Mouse (Mus musculus): Measurements from ENCODE around the gene Pxmp2. TPM values are rescaled to one million over a fixed set of nuclear protein-coding genes. Genes with fewer than 3 reads are reported as not detected.
A peak's percentile ranks its signal among the peaks of the same experiment; 100 is the strongest.

Gene Pxmp2
- total RNA-seq, 2 experiments from 2014 or later, result 37.2 to 72.5 TPM

DNA sequence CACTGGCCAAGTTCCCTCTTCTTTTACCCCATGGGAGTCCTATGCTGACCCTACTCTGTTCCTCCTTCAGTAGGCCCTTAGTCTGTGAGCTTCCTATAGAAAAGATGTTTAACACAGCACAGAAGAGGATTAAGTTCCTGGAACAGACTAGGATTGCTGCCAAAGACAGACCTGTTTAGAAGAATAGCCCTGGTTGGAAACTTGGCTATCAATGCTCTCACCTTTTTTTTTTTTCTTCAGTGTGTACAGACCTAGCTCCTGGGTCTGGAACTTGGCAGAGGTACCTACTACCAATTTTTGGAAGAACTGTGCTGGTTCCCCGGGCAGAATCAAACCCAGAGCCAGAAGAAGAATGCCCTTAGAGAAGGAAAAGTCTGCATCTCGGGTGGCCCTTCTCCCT is 9.6 kb downstream of the Pxmp2 start:
- no peak overlapping the region for H3K27ac ChIP-seq
- intact Hi-C loops (cut with DNase I), result no loop called here
- no peak for DNase-seq
- TF ChIP-seq CTCF (IDR thresholded peaks at IDR 0.05), result no peak
- H3K4me3 ChIP-seq, result no peak overlapping the region

DNA sequence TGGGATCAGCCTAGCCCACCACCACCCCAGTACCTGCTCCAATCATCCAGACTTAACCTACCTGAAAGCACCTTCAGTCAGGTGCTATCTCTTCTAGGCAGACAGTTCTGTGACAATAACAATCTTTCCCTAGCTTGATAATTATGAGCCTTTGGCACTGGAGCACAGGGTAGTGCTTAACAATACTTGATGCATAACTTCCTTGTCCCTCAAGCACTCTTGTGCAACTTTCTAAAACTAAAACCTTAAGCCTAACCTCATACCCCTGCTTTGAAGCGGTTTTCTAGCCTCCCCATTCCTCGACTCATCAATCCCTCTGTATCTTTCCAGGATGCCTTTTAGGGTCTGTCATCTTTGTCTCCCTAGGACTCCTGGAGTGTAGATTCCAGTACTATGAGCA is 11.1 kb downstream of the Pxmp2 start:
- H3K4me3 ChIP-seq, result no peak overlapping the region
- intact Hi-C loops (cut with DNase I), result no loop called here
- TF ChIP-seq CTCF (IDR thresholded peaks at IDR 0.05), result no peak
- DNase-seq, result no peak
- no peak overlapping the region for H3K27ac ChIP-seq

DNA sequence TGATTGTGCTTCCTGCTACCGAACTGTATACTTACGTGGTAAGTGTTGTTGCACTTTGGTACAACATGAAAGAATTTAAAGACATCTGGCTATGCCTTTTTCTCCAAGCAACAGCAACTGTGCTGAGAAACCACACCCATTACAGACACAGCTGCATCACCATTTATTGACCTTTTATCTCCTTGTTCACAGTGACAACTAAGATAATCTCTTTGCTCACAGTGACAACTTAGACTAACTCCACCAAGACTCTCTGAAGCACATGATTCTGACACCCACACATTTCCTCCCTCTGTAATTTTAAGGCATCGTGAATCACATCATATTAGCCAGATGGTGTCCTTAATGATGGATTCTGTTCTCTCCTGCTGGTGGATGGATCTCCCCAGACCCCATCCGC is 11.8 kb downstream of the Pxmp2 start:
- no peak overlapping the region for H3K4me3 ChIP-seq
- no peak overlapping the region for H3K27ac ChIP-seq
- TF ChIP-seq CTCF (IDR thresholded peaks at IDR 0.05), result no peak
- intact Hi-C loops (cut with DNase I), result no loop called here
- DNase-seq, result no peak

DNA sequence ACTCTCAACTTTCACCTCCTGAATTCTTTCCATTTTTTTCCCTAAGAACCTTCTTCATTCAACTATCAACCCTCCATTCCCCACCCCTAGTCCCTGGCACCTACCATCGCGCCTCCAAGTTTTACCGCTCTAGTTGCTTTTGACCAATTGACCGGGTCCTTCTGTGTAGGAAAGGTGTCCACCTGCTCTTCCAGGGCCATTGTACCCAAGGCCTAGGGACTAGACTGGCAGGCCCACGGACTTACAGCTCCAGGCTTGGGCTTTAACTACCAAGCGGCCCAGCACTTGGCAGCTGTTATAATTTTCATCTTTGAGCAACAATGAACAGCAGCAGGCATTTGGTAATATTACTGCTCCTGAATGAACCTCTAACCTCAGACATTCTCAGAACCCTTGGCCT is 15.7 kb downstream of the Pxmp2 start:
- H3K27ac ChIP-seq, result peak overlapping the region; percentile 94
- DNase-seq, result peak; percentile 16
- intact Hi-C loops (cut with DNase I), result no loop called here
- no peak for TF ChIP-seq CTCF (IDR thresholded peaks at IDR 0.05)
- H3K4me3 ChIP-seq, result no peak overlapping the region; the same call in none of the 2 replicates

DNA sequence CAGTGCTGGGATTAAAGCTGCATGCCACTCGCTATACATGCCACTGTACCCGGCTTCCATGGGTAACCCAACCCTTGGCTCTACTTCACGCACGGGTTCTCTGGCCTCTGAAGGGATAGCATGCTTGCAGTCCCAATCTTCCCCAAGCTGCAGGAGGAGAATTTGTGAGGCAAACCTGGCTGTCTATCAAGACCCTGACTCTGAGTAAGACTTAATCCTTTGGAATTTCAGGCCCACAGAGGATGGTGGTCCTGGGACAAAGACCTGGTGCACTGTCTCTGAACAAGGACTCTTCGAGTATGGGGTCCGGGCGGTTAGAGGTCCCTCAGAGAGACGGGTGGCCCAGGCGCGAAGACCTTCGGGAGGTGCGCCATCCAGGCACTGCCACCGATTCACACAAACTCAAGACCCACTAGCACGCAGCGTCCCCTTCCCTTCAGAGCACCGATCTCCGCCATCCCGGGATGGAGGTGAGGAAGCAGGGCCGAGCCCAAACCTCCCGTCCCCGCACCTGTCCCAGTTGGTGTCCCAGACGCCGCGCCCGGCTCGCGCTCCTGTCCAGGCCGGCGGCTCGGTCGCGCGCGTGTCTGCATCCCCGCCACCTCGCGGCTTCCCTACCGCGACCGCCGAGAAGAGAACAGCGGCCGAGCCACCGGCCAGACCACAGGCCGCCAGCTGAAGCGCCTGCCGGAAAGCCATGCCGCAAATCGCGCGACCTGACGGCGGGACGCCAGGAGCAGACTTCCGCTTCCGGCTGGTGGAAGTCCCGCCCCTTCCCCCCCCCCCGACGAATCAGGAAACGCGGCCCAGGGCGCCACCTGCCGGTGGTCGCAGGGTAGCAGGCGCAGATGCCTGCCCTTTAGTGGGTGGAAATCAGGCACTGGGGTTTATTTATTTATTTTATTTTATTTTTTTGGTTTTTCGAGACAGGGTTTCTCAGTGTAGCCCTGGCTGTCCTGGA is 16.6 kb downstream of the Pxmp2 start, which contains the start of gene Pgam5:
Gene Pgam5, minus strand, starts transcription at position 773 of the 961 bp plus-strand sequence.
- H3K27ac ChIP-seq, result peak within 1 kb of the TSS; percentile 94
- intact Hi-C loops (cut with DNase I), result loop anchor here (2.0 to 5.0 kb wide), 2 partner anchors 17 to 37 kb away; partner anchors contain the start of genes Ankle2, Pole and Pxmp2
- peak; percentile 84 for TF ChIP-seq CTCF (IDR thresholded peaks at IDR 0.05)

DNA sequence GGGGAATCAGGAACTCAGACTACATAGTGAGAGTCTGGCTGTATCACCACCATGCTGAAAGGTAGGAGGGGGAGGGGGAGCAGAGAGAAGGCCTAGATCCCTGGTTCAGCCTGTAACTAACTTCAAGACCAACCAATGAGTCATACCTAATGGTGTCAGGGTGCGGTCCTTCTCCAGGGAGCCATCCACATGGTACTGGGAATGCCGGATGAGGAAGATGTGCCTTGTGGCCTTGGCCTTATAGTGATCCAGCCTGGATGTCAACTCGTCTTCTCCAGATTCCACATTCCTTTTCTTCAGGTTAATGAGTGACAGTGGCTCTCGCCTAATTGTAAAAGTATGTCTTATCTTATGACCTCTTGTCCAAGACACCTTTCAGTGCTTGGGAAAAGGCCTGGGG is 19.0 kb downstream of the Pxmp2 start:
- Histone ChIP-seq H3K27ac (no peak overlapping the region), H3K4me3 (no peak overlapping the region)
- intact Hi-C loops (cut with DNase I), result loop anchor here (5.0 kb wide), 1 partner anchor 35 kb away; the partner anchor contains the start of gene Ankle2
- DNase-seq, result no peak
- TF ChIP-seq CTCF (IDR thresholded peaks at IDR 0.05), result no peak

More for the DNA sequence above, 16.6 kb downstream of the Pxmp2 start, which contains the start of gene Pgam5:
- H3K4me3 ChIP-seq, result peak within 1 kb of the TSS; percentile 80
- peak; percentile 96 for DNase-seq

DNA sequence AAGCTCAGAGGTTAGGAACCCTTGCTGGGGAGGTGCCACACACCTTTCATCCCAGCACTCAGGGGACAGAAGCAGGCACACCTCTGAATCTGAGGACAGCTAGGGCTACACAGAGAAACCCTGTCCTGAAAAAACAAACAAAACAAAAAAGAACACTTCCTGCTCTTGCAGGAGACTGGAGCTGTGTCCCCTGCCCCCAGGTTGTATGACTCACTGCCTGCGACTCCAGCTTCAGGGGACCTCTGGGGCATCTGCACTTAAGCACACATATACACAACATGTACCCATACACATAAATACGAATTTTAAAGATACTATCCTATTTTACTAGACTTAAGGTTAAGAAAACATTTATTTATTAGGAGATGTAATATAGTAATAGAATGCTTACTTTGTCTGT is 41.9 kb downstream of the Pxmp2 start:
- Histone ChIP-seq H3K27ac (no peak overlapping the region), H3K4me3 (no peak overlapping the region)
- intact Hi-C loops (cut with DNase I), result no loop called here
- TF ChIP-seq CTCF (IDR thresholded peaks at IDR 0.05), result no peak
- DNase-seq, result no peak

DNA sequence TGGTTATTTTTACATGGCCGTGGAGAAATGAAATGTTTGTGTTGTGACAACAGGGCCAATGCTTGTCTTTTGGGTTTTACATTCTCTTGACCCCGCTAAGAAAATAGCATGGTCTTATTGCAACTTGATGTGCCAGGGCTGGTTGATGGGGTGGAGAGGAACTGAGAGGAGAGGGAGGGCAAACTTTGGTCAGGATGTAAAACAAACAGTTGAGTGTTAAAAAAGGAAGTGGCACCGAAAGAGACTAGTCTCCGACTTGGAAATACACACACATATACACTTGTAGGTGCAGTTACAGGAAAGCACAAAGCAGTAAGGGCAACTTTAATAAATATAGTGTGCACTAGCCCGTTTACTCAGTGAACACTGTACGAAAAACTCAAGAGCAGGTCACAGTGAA is 53.6 kb downstream of the Pxmp2 start:
- Histone ChIP-seq H3K4me3 (peak overlapping the region; percentile 96), H3K27ac (no peak overlapping the region)

DNA sequence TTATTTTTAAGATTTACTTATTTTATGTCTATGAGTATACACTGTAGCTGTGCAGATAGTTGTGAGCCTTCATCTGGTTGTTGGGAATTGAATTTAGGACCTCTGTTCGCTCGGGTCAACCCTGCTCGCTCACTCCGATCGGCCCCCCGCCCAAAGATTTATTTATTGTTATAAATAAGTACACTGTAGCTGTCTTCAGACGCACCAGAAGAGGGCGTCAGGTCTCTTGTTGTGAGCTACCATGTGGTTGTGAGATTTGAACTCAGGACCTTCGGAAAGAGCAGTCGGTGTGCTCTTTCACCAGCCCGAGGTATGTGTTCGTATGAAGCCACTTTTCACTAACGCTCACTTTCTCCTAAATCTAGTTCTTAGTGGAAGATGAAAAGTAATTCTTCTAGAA is 54.3 kb downstream of the Pxmp2 start:
- peak; percentile 19; the same call in 1 of the 2 replicates for TF ChIP-seq CTCF (IDR thresholded peaks at IDR 0.05)
- DNase-seq, result no peak
- Histone ChIP-seq H3K27ac (peak overlapping the region; percentile 97), H3K4me3 (peak overlapping the region; percentile 96)
- intact Hi-C loops (cut with DNase I), result loop anchor here (5.0 kb wide), 1 partner anchor 36 kb away; the partner anchor contains the start of gene Pgam5

More for the DNA sequence above, 53.6 kb downstream of the Pxmp2 start:
- no peak for DNase-seq
- intact Hi-C loops (cut with DNase I), result loop anchor here (5.0 kb wide), 1 partner anchor 35 kb away; the partner anchor contains the start of gene Pgam5
- TF ChIP-seq CTCF (IDR thresholded peaks at IDR 0.05), result no peak

DNA sequence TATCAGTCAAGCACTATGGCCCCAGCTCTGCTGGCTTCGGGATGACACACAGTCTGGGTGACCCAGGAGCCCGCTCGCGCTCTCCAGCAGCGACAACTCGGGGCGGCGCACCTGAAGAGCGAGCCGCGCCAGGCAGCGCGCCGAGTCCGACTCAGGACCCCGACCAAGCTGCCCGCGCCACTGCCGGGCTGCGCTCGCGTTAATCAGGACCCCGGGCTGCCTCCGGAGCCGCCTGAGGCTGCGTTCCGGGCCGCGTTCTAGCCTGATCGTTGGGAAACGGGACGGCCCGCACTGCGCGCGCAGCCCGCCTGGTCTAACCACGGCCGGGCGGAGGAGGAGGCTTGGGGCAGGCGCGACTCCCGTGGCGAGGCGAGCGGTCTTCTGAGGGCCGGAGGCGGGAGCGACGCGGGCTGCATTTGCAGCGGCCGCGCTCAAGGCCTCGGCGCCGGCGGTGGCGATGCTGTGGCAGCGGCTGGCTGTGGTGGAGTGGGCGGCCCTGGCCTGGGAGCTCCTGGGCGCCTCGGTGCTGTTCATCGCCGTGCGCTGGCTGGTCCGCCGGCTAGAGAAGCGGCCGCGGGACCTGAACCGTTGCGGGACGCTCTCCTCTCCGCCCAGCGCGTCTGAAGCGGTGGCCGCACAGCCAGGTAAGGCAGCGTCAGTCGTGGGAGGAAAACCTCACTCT is 55.1 kb downstream of the Pxmp2 start, which contains the start of gene Ankle2:
Gene Ankle2, plus strand, starts transcription at position 225 of the 682 bp plus-strand sequence.
- peak within 1 kb of the TSS; percentile 96 for H3K4me3 ChIP-seq
- DNase-seq, result peak; percentile 95
- TF ChIP-seq CTCF (IDR thresholded peaks at IDR 0.05), result no peak
- H3K27ac ChIP-seq, result peak within 1 kb of the TSS; percentile 97
- intact Hi-C loops (cut with DNase I), result loop anchor here (5.0 kb wide), 1 partner anchor 36 kb away; the partner anchor contains the start of gene Pgam5

DNA sequence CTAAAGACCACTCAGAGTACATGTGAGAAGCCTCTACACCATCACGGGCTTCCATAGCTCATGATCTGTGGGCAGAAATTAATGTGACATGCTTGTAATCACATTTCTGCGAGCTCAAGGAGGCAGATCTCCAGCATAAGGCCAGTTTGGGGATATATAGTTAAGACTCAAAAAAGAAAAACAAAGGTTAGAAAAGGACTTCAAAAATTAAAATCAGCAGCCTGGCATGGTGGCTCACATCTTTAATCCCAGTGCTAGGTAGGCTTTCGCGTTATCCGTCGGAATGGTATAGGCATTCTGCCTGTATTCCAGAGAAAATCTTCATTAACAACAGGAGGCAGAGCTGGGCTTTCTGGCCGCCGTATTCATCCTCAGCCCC is 55.6 kb downstream of the Pxmp2 start:
- peak overlapping the region; percentile 96 for H3K4me3 ChIP-seq
- DNase-seq, result no peak
- TF ChIP-seq CTCF (IDR thresholded peaks at IDR 0.05), result no peak
- intact Hi-C loops (cut with DNase I), result loop anchor here (5.0 kb wide), 1 partner anchor 37 kb away; the partner anchor contains the start of gene Pgam5
- H3K27ac ChIP-seq, result peak overlapping the region; percentile 97

DNA sequence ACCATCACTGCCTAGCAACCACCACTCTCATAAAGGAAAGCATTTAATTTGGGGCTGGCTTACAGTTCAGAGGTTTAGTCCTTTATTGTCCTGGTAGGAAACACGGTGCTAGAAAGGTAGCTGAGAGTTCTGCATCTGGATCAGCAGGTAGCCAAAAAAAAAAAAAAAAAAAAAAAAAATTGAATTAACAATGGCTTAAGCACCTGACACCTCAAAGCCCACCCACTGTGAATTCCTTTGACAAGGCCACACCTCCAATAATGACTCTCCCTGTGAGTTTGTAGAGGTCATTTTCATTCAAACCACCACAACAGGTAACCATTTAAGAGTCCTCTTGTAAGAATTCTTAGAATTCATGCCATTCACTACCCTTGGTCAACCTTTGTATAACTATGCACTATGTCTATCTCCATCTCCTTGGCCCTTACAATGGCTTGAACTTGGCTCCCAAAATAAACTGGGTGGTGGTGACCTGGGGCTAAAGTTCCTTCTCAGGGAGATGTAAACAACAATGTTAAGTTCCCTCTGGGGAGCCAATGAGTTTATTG is 58.6 kb downstream of the Pxmp2 start:
- H3K27ac ChIP-seq, result no peak overlapping the region
- intact Hi-C loops (cut with DNase I), result no loop called here
- DNase-seq, result no peak
- no peak for TF ChIP-seq CTCF (IDR thresholded peaks at IDR 0.05)
- H3K4me3 ChIP-seq, result no peak overlapping the region
